Mouse (Mus musculus): ENCODE data around the gene Hdhd5. TPM values are rescaled to one million over a fixed set of nuclear protein-coding genes. Genes with fewer than 3 reads are reported as not detected.

Gene Hdhd5
- polyA plus RNA-seq, 1 experiment from 2014 or later, result 18.2 TPM

DNA sequence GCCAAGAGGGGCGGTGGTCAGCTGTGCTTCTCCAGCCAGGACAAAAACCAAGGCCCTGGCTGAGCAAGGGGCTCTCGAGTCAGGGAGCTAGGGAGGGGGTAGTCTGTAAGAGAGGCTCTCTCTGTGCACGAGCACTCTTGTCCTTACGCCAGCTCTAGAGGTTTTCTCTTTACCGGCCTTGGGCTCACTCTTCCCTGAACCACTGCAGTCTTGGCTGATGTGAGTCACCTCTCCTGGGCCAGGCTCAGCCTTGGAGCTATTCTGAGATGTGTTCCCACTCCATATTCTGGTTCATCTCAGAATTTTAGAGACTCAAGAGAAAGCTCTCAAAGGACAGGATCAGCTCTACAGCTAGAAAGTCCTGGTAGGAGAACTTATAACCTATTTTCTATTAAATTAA is 13.8 kb downstream of the Hdhd5 start:
- no peak for DNase-seq (ENCODE audit: low spot score)
- H3K27ac ChIP-seq (ENCODE audit: low read depth, low read length), result no peak overlapping the region

DNA sequence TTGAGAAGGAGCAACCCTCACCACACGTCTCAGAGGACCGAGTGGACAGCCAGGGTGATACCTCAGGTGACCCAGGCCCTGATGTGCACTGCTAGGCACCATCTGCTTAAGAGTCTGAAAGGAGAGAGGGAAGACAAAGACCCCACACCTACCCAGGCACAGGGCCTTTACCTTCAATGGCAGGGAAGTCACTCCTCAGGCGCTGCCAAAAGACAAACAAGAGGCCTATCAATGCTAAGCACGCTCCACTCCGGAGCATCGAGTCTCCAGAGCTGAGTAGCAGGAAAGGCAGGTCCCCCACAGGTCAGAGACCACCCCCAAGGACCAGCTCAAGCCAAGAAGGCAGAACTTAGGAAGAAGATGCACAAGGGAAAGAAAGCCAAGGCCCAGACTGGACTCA is 14.2 kb downstream of the Hdhd5 start:
- no peak overlapping the region for H3K9ac ChIP-seq (ENCODE audit: low read length)
- H3K4me3 ChIP-seq (ENCODE audit: low read depth, low read length), result no peak overlapping the region
- H3K9me3 ChIP-seq (ENCODE audit: control insufficient read depth, low read length), result no peaks in the 10 kb centered on the region
- H3K36me3 ChIP-seq (ENCODE audit: control insufficient read depth, insufficient read depth, low read length), result peaks cover 2% of the 10 kb centered on the region; the same call in 1 of the 2 replicates
- H3K27me3 ChIP-seq (ENCODE audit: control insufficient read depth, insufficient read depth, low read length), result no peaks in the 10 kb centered on the region
- DNase-seq (ENCODE audit: low spot score), result no peak
- no peak for ATAC-seq (replicated peaks; ENCODE audit: low FRiP score)
- no peaks in the 10 kb centered on the region for H3K4me1 ChIP-seq (replicated peaks; ENCODE audit: control insufficient read depth, insufficient read depth, low read length)
- no peak overlapping the region for H3K4me2 ChIP-seq (ENCODE audit: low read depth, low read length, severe bottlenecking)
- H3K27ac ChIP-seq (ENCODE audit: low read depth, low read length), result no peak overlapping the region
- WGBS, result 91% methylated on average over 6 of the region's 6 CpGs

More for the DNA sequence above, 13.8 kb downstream of the Hdhd5 start:
- no peak overlapping the region for H3K9ac ChIP-seq (ENCODE audit: low read length)
- no peak overlapping the region for H3K4me3 ChIP-seq (ENCODE audit: low read depth, low read length)
- H3K36me3 ChIP-seq (ENCODE audit: control insufficient read depth, insufficient read depth, low read length), result peaks cover 2% of the 10 kb centered on the region; the same call in 1 of the 2 replicates
- H3K4me1 ChIP-seq (replicated peaks; ENCODE audit: control insufficient read depth, insufficient read depth, low read length), result no peaks in the 10 kb centered on the region
- ATAC-seq (replicated peaks; ENCODE audit: low FRiP score), result no peak
- no peak overlapping the region for H3K4me2 ChIP-seq (ENCODE audit: low read depth, low read length, severe bottlenecking)
- no peaks in the 10 kb centered on the region for H3K27me3 ChIP-seq (ENCODE audit: control insufficient read depth, insufficient read depth, low read length)
- 86% methylated on average over 5 of the region's 5 CpGs for WGBS
- H3K9me3 ChIP-seq (ENCODE audit: control insufficient read depth, low read length), result no peaks in the 10 kb centered on the region

DNA sequence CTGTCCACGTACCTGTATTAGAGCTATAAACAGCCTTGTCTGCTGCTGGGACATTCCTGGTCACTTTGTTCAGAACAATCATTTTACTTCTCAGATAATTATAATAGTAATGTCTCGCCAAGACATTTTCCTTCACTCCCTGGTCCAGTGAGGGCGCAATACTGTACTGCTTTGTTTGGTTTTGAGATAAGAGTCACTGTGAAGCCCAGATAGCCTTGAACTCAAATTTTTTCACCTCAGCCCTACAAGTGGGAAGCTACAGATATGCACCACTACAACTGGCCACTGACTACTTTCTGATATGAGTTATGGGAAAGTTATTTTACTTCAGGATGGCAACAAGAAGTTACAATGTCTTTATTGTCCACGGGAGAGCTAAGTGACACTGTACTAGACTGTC is 14.7 kb downstream of the Hdhd5 start:
- Histone ChIP-seq H3K9ac (ENCODE audit: low read length) (no peak overlapping the region), H3K4me3 (ENCODE audit: low read depth, low read length) (no peak overlapping the region), H3K4me1 (replicated peaks; ENCODE audit: control insufficient read depth, insufficient read depth, low read length) (no peaks in the 10 kb centered on the region), H3K36me3 (ENCODE audit: control insufficient read depth, insufficient read depth, low read length) (peaks cover 2% of the 10 kb centered on the region; the same call in 1 of the 2 replicates), H3K4me2 (ENCODE audit: low read depth, low read length, severe bottlenecking) (no peak overlapping the region), H3K27ac (ENCODE audit: low read depth, low read length) (no peak overlapping the region), H3K27me3 (ENCODE audit: control insufficient read depth, insufficient read depth, low read length) (no peaks in the 10 kb centered on the region), H3K9me3 (ENCODE audit: control insufficient read depth, low read length) (no peaks in the 10 kb centered on the region)
- WGBS, result 91% methylated on average over 4 of the region's 4 CpGs
- ATAC-seq (replicated peaks; ENCODE audit: low FRiP score) (no peak), DNase-seq (ENCODE audit: low spot score) (no peak)

DNA sequence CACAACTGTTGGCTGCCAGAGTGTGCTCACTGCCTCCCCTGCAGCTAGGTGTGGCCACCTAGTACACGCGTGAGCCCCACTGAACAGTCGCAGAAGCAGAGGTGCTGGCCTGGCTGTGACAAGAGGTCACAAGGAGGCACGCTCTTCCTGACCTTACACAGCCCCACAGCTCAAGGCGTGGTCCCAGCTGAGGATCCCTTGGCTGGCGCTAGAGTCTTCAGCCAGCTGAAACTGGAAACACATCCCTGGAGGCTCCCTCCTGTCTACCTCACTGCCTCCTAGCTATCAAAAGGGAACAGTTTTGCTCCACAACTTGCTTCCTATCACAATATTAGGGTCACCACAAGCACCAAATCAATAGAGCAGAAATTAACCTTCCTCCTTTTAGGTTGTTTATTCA is 19.9 kb downstream of the Hdhd5 start:
- Histone ChIP-seq H3K27me3 (ENCODE audit: control insufficient read depth, insufficient read depth, low read length) (no peaks in the 10 kb centered on the region), H3K9ac (ENCODE audit: low read length) (no peak overlapping the region), H3K4me1 (replicated peaks; ENCODE audit: control insufficient read depth, insufficient read depth, low read length) (no peaks in the 10 kb centered on the region), H3K27ac (ENCODE audit: low read depth, low read length) (no peak overlapping the region), H3K9me3 (ENCODE audit: control insufficient read depth, low read length) (no peaks in the 10 kb centered on the region), H3K4me3 (ENCODE audit: low read depth, low read length) (no peak overlapping the region), H3K36me3 (ENCODE audit: control insufficient read depth, insufficient read depth, low read length) (peaks cover 2% of the 10 kb centered on the region; the same call in 1 of the 2 replicates), H3K4me2 (ENCODE audit: low read depth, low read length, severe bottlenecking) (no peak overlapping the region)
- no peak for ATAC-seq (replicated peaks; ENCODE audit: low FRiP score)
- DNase-seq (ENCODE audit: low spot score), result no peak
- WGBS, result 92% methylated on average over 6 of the region's 6 CpGs

DNA sequence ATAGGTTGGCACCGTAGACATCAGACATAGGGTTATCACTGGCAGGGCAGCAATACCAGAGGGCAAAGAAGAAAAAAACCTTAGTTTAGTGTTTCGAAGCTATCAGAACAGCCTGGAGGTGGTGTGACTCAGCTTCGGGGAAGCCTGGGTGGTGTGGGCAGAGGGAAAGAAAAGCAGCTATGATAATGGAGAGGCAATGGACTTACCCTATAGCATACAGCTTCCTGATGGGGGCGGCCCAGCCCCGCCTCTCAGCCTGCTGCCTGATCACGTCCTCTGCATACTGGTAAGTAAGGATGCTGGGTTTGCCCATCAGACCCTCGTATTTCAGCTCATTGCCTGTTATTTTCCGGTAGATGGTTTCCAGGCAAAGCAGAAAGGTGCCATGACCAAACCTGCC is 20.7 kb downstream of the Hdhd5 start:
- no peak overlapping the region for H3K4me3 ChIP-seq (ENCODE audit: low read depth, low read length)
- H3K9ac ChIP-seq (ENCODE audit: low read length), result no peak overlapping the region
- ATAC-seq (replicated peaks; ENCODE audit: low FRiP score), result no peak
- no peak overlapping the region for H3K4me2 ChIP-seq (ENCODE audit: low read depth, low read length, severe bottlenecking)
- H3K9me3 ChIP-seq (ENCODE audit: control insufficient read depth, low read length), result no peaks in the 10 kb centered on the region
- WGBS, result 94% methylated on average over 8 of the region's 8 CpGs
- H3K4me1 ChIP-seq (replicated peaks; ENCODE audit: control insufficient read depth, insufficient read depth, low read length), result no peaks in the 10 kb centered on the region
- peaks cover 2% of the 10 kb centered on the region; the same call in 1 of the 2 replicates for H3K36me3 ChIP-seq (ENCODE audit: control insufficient read depth, insufficient read depth, low read length)
- no peak for DNase-seq (ENCODE audit: low spot score)
- no peaks in the 10 kb centered on the region for H3K27me3 ChIP-seq (ENCODE audit: control insufficient read depth, insufficient read depth, low read length)
- no peak overlapping the region for H3K27ac ChIP-seq (ENCODE audit: low read depth, low read length)

DNA sequence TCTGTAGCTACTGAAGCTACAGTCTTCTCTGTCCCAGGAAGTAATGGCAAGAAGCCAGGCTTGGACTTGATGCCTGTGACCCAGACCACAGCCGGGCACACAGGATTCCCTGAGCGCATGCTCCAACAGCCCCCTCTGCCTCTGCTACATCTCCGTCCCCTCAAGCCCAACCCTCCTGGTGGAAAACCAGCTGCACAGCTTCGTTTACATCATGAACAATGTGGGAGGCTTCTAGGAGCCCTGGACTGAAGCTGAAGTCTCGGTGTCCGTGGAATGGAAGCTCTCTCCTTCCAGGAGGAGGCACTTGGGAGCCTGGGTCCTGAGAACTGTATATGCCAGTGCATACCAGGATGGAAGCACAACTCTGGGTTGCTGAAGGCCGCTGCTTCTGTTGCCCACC is 21.1 kb downstream of the Hdhd5 start:
- no peaks in the 10 kb centered on the region for H3K4me1 ChIP-seq (replicated peaks; ENCODE audit: control insufficient read depth, insufficient read depth, low read length)
- no peaks in the 10 kb centered on the region for H3K27me3 ChIP-seq (ENCODE audit: control insufficient read depth, insufficient read depth, low read length)
- DNase-seq (ENCODE audit: low spot score) (no peak), ATAC-seq (replicated peaks; ENCODE audit: low FRiP score) (no peak)
- H3K27ac ChIP-seq (ENCODE audit: low read depth, low read length), result no peak overlapping the region
- peaks cover 2% of the 10 kb centered on the region; the same call in 1 of the 2 replicates for H3K36me3 ChIP-seq (ENCODE audit: control insufficient read depth, insufficient read depth, low read length)
- WGBS, result 90% methylated on average over 7 of the region's 7 CpGs
- no peak overlapping the region for H3K9ac ChIP-seq (ENCODE audit: low read length)
- H3K9me3 ChIP-seq (ENCODE audit: control insufficient read depth, low read length), result no peaks in the 10 kb centered on the region
- no peak overlapping the region for H3K4me2 ChIP-seq (ENCODE audit: low read depth, low read length, severe bottlenecking)
- H3K4me3 ChIP-seq (ENCODE audit: low read depth, low read length), result no peak overlapping the region

DNA sequence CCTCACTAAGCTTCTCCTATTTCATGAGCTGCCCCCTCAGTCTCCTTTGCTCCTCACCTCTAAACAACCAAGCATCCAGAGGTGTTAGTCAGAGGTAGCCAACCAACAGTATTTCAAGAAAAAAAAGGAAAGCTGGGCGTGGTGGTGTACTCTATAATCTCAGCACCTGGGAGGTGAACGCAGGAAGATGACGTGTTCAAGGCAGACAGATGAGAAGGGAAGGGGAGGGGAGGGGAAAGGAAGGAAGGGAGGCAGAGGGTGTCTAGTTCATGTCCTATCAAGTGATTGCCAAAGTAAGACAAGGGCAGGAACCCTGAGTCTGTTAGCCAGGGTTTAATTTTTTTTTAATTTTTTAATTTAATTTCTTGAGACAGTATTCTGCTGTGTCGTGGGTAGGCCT is 22.5 kb downstream of the Hdhd5 start:
- H3K4me3 ChIP-seq (ENCODE audit: low read depth, low read length), result no peak overlapping the region
- no peak overlapping the region for H3K27ac ChIP-seq (ENCODE audit: low read depth, low read length)
- WGBS, result 82% methylated on average over 4 of the region's 4 CpGs
- H3K9me3 ChIP-seq (ENCODE audit: control insufficient read depth, low read length), result no peaks in the 10 kb centered on the region
- no peak overlapping the region for H3K9ac ChIP-seq (ENCODE audit: low read length)
- no peaks in the 10 kb centered on the region for H3K36me3 ChIP-seq (ENCODE audit: control insufficient read depth, insufficient read depth, low read length)
- H3K4me1 ChIP-seq (replicated peaks; ENCODE audit: control insufficient read depth, insufficient read depth, low read length), result no peaks in the 10 kb centered on the region
- no peak for ATAC-seq (replicated peaks; ENCODE audit: low FRiP score)
- H3K27me3 ChIP-seq (ENCODE audit: control insufficient read depth, insufficient read depth, low read length), result no peaks in the 10 kb centered on the region
- no peak for DNase-seq (ENCODE audit: low spot score)
- no peak overlapping the region for H3K4me2 ChIP-seq (ENCODE audit: low read depth, low read length, severe bottlenecking)

DNA sequence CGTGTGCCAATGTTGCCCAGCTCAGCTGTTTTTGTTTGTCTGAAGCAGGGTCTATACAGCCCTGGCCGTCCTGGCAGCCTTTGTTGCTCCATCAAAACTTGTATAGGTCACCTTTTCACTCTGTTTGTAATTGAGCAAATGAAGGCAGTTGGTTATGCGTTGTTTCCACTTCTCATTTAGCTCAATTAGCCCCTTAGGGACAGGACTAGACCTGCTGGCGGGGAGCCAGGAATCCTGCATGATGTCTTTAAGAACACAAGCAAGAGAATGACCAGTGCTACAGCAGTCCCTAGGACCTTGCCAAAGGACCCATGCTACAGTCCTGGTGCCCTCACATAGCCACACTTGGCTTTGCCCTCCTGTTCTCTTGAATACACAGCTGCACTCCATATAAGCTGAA is 25.6 kb downstream of the Hdhd5 start:
- H3K27me3 ChIP-seq (ENCODE audit: control insufficient read depth, insufficient read depth, low read length), result no peaks in the 10 kb centered on the region
- ATAC-seq (replicated peaks; ENCODE audit: low FRiP score) (no peak), DNase-seq (ENCODE audit: low spot score) (no peak)
- H3K4me2 ChIP-seq (ENCODE audit: low read depth, low read length, severe bottlenecking), result no peak overlapping the region
- no peaks in the 10 kb centered on the region for H3K9me3 ChIP-seq (ENCODE audit: control insufficient read depth, low read length)
- no peak overlapping the region for H3K9ac ChIP-seq (ENCODE audit: low read length)
- no peak overlapping the region for H3K4me3 ChIP-seq (ENCODE audit: low read depth, low read length)
- H3K27ac ChIP-seq (ENCODE audit: low read depth, low read length), result no peak overlapping the region
- WGBS, result 70% methylated on average over 4 of the region's 4 CpGs
- H3K36me3 ChIP-seq (ENCODE audit: control insufficient read depth, insufficient read depth, low read length), result no peaks in the 10 kb centered on the region
- H3K4me1 ChIP-seq (replicated peaks; ENCODE audit: control insufficient read depth, insufficient read depth, low read length), result no peaks in the 10 kb centered on the region

DNA sequence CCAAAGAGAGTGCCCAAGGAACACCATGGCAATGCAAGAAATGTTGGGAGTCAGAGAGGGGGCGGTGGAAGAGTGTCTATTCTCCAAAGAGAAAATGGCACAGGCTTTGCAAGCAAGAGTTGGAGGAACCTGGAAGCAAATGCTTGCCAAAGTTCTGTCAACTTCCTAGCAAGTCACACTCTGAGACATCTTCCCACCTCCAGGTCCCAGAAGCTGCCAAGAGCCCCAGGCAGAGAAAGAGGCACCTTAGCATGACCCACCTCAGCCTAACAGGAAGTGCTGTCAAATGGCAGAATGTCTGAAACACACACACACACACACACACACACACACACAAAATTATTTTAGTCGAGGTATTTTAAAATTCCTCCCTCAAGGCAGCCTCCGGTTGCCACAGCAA is 27.1 kb downstream of the Hdhd5 start:
- Histone ChIP-seq H3K4me2 (ENCODE audit: low read depth, low read length, severe bottlenecking) (no peak overlapping the region), H3K9me3 (ENCODE audit: control insufficient read depth, low read length) (no peaks in the 10 kb centered on the region), H3K9ac (ENCODE audit: low read length) (no peak overlapping the region), H3K27me3 (ENCODE audit: control insufficient read depth, insufficient read depth, low read length) (no peaks in the 10 kb centered on the region), H3K4me1 (replicated peaks; ENCODE audit: control insufficient read depth, insufficient read depth, low read length) (no peaks in the 10 kb centered on the region), H3K27ac (ENCODE audit: low read depth, low read length) (no peak overlapping the region), H3K4me3 (ENCODE audit: low read depth, low read length) (no peak overlapping the region), H3K36me3 (ENCODE audit: control insufficient read depth, insufficient read depth, low read length) (no peaks in the 10 kb centered on the region)
- DNase-seq (ENCODE audit: low spot score) (no peak), ATAC-seq (replicated peaks; ENCODE audit: low FRiP score) (no peak)
- WGBS, result 69% methylated on average over 3 of the region's 3 CpGs
